Mouse (Mus musculus): Measurements from ENCODE around the gene Rbfox1. TPM values are rescaled to one million over a fixed set of nuclear protein-coding genes. Genes with fewer than 3 reads are reported as not detected.
A peak's percentile ranks its signal among the peaks of the same experiment; 100 is the strongest.

Rbfox1 gene
- polyA plus RNA-seq, 1 experiment from 2014 or later: 223 TPM

DNA sequence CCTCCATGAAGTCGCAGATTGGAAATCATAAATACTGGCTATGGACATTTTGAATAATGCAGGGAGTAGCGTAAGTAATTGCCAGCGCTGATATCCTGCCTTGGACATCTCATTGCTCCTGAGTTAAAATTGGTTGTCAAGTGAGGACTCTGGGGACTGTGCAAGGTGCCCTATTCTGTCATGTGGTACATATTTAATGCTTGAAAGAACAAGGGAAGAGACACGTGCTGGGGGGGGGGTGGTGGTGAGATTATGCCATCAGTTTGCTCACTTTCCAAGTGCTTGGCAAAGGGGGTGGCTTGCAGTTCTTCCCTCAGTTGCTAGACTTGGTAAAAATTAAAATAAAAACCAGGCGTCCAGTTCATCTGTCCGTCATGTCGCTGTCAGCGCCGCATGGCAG lies 462.9 kb downstream of the Rbfox1 start:
- H3K9me3 ChIP-seq: no peaks in the 10 kb centered on the region
- WGBS: 17% methylated on average over 9 of the region's 9 CpGs
- peaks cover 23% of the 10 kb centered on the region for H3K4me1 ChIP-seq
- H3K4me2 ChIP-seq: peak overlapping the region; percentile 73
- ATAC-seq (replicated peaks): peak; percentile 50
- peak overlapping the region; percentile 90 for H3K27ac ChIP-seq
- H3K36me3 ChIP-seq (replicated peaks): no peaks in the 10 kb centered on the region
- no peaks in the 10 kb centered on the region for H3K27me3 ChIP-seq (replicated peaks)
- peak overlapping the region; percentile 52 for H3K4me3 ChIP-seq
- peak overlapping the region; percentile 60 for H3K9ac ChIP-seq

DNA sequence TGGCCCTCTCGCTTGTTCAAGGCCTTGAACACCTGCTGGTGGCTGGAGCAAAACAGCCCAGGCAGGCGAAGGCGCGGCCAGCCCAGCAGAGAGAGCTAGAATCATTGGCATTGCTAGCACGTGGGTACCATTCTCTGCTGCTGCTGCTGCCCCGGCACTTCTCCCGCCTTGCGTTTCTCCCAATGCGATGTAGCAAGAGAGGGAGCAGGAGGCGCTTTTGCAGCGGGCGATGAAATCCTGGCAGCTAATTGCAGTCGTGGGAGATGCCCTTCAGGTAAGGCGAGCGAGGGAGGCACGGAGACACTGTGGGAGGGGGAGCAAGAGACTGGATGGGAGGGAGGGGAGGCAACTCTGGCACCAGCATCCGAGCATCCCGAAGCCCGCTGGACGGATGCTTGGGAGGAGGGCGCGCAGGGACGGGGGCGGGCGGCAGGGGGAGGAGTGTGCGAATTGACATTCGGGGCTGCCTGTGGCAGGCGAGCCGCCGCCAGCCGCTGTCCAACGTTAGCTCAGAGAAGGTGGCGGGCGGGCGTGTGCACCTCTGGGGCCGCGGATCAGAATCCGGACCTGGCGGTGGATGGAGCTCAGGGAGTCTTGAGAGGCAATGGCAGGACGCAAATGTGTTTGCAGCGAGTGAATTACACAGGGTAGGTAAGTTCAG lies 463.6 kb downstream of the Rbfox1 start:
- Histone ChIP-seq H3K9ac (peak overlapping the region; percentile 60), H3K4me1 (peaks cover 23% of the 10 kb centered on the region), H3K9me3 (no peaks in the 10 kb centered on the region), H3K27ac (peak overlapping the region; percentile 90), H3K36me3 (replicated peaks) (no peaks in the 10 kb centered on the region), H3K27me3 (replicated peaks) (no peaks in the 10 kb centered on the region), H3K4me2 (peak overlapping the region; percentile 73), H3K4me3 (peak overlapping the region; percentile 52)
- WGBS: under 1% methylated on average over 41 of the region's 41 CpGs
- ATAC-seq (replicated peaks): peak; percentile 89

DNA sequence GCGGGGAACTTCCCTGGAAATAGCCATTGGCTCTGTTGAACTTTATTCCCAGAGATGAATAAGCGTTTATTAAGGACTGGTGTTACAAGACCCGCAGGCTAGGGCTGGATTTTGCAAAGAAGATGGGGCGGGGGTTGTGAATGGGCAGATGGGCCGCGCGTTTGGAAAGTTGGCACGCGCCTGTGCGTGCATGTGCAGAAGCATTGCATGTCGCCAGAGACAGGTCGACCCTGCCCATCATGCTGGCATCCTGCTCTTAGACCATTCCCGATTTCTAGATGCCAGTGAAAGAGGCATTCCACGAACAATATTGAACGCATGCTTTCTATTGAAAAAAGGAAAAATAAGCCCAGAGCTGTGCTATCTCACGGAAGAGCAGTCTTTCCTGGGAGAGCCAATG lies 464.2 kb downstream of the Rbfox1 start:
- Histone ChIP-seq H3K4me2 (peak overlapping the region; percentile 73), H3K36me3 (replicated peaks) (no peaks in the 10 kb centered on the region), H3K9me3 (no peaks in the 10 kb centered on the region), H3K4me3 (peak overlapping the region; percentile 52), H3K27me3 (replicated peaks) (no peaks in the 10 kb centered on the region), H3K27ac (peak overlapping the region; percentile 90), H3K4me1 (peaks cover 23% of the 10 kb centered on the region), H3K9ac (peak overlapping the region; percentile 60)
- peak; percentile 22; the same call in 1 of the 2 replicates for ATAC-seq (replicated peaks)
- WGBS: 13% methylated on average over 16 of the region's 16 CpGs

DNA sequence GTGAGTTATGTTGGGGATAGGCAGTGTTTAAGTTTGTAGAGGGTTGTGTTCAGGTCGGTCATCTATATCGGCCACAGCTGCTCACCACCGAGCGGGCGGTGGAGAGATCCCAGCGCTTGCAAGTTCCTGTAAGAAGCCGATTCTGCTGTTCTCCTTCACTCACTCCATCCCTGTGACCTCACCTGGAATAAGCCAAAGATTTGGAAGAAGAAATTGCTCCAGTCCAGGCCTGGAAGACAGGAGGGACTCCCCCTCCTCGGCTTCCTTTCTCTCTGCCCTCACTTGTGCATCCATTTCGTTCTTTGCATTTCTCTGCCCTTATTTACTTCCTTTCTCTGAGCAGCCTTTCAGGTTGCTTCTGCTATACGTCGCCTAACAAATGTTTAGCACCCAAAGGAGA lies 465.1 kb downstream of the Rbfox1 start:
- ATAC-seq (replicated peaks): no peak
- Histone ChIP-seq H3K4me2 (peak overlapping the region; percentile 73), H3K27ac (no peak overlapping the region), H3K36me3 (replicated peaks) (no peaks in the 10 kb centered on the region), H3K9ac (no peak overlapping the region), H3K4me1 (peaks cover 23% of the 10 kb centered on the region), H3K27me3 (replicated peaks) (no peaks in the 10 kb centered on the region), H3K9me3 (no peaks in the 10 kb centered on the region), H3K4me3 (peak overlapping the region; percentile 52)
- WGBS: 87% methylated on average over 11 of the region's 11 CpGs

DNA sequence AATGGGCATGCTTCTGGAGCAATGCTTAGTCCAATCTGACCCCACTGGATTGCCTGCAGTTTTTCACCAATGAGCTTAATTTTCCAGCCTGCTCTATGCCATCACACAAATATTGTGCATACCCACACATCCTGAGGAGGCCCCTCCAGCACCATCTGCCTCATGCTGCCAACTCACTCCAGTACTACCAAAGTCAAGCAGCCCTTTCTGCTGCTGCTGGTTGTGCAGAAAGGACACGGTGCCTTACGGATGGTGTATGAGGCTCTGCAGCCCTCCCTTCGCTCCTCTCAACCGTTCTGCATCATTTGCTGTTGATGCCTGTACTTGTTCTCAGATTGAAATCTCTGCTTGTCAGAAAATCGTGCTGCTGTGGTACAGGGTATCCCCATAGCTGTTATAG lies 468.0 kb downstream of the Rbfox1 start:
- Histone ChIP-seq H3K36me3 (replicated peaks) (no peaks in the 10 kb centered on the region), H3K4me2 (no peak overlapping the region), H3K9me3 (no peaks in the 10 kb centered on the region), H3K27me3 (replicated peaks) (no peaks in the 10 kb centered on the region), H3K4me3 (no peak overlapping the region), H3K27ac (no peak overlapping the region), H3K4me1 (peaks cover 17% of the 10 kb centered on the region), H3K9ac (no peak overlapping the region)
- 76% methylated on average over 5 of the region's 5 CpGs for WGBS
- no peak for ATAC-seq (replicated peaks)

DNA sequence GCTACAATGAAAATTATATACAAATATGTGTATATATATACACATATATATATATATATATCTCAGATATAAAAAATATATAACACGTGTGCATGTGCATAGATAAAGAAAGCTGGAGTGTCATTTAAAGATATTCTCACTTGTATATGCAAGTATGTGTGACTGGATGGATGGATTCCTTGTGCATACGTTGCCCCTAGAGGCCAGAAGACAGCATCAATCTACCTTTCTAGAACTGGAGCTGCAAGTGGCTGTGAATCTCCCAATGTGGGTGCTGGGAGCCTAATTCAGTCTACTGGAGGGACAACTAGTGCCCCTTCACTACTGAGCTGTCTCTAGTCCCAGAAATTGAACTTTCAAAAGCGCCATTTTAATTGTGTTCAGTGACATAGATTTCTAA lies 471.8 kb downstream of the Rbfox1 start:
- 72% methylated on average over 3 of the region's 3 CpGs for WGBS
- no peaks in the 10 kb centered on the region for H3K9me3 ChIP-seq
- 0 out of 2 replicates have a peak, but pooled peaks cover 9% of the 10 kb centered on the region for H3K4me1 ChIP-seq
- no peak overlapping the region for H3K27ac ChIP-seq
- ATAC-seq (replicated peaks): no peak
- H3K9ac ChIP-seq: no peak overlapping the region
- no peak overlapping the region for H3K4me3 ChIP-seq
- H3K27me3 ChIP-seq (replicated peaks): no peaks in the 10 kb centered on the region
- H3K36me3 ChIP-seq (replicated peaks): no peaks in the 10 kb centered on the region
- H3K4me2 ChIP-seq: no peak overlapping the region

DNA sequence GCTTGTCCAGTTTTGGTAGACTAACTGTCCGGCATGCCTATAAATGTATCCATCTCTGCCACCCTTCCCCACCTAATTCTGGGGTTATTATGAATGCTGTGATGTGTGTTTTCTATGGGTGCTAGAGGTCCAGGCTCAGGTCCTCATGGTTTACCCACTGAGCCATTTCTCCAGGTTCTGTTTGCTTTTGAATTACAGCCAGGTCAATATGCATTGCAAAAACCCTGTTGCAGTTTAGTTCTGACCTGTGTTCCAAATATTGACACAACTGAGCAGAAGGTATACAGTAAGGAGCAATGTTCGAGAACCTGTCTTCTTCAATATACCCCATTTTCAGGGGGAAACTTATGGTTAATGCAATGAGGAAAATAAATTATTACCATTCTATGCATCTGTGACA lies 480.6 kb downstream of the Rbfox1 start:
- H3K36me3 ChIP-seq (replicated peaks): no peaks in the 10 kb centered on the region
- H3K9ac ChIP-seq: no peak overlapping the region
- H3K4me1 ChIP-seq: no peaks in the 10 kb centered on the region
- no peak overlapping the region for H3K4me2 ChIP-seq
- no peak overlapping the region for H3K4me3 ChIP-seq
- H3K27me3 ChIP-seq (replicated peaks): no peaks in the 10 kb centered on the region
- no peak for ATAC-seq (replicated peaks)
- no peak overlapping the region for H3K27ac ChIP-seq
- no peaks in the 10 kb centered on the region for H3K9me3 ChIP-seq
- WGBS: 94% methylated on average over 2 of the region's 2 CpGs

DNA sequence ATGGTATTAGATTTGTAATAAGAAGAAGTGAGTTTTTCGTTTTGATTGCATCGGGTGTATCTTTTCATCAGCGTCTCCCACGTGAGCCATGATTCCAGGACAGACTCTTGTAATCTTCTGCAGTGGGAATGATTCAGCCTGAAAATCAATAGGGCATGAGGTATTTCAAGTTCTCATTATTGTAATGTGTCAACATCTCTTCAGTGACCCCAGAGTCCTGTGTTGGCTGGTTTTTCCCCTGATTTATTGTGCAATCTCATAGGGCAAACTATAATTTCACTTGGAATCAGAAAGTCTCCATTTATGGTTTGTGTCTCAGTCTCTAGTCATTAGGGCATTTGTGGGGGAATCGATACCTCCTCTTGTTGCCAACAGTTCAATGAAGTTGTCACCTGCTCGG lies 481.5 kb downstream of the Rbfox1 start:
- ATAC-seq (replicated peaks): no peak
- WGBS: 77% methylated on average over 6 of the region's 6 CpGs
- Histone ChIP-seq H3K36me3 (replicated peaks) (no peaks in the 10 kb centered on the region), H3K9ac (no peak overlapping the region), H3K9me3 (no peaks in the 10 kb centered on the region), H3K27ac (no peak overlapping the region), H3K4me2 (no peak overlapping the region), H3K4me1 (no peaks in the 10 kb centered on the region), H3K4me3 (no peak overlapping the region), H3K27me3 (replicated peaks) (no peaks in the 10 kb centered on the region)

DNA sequence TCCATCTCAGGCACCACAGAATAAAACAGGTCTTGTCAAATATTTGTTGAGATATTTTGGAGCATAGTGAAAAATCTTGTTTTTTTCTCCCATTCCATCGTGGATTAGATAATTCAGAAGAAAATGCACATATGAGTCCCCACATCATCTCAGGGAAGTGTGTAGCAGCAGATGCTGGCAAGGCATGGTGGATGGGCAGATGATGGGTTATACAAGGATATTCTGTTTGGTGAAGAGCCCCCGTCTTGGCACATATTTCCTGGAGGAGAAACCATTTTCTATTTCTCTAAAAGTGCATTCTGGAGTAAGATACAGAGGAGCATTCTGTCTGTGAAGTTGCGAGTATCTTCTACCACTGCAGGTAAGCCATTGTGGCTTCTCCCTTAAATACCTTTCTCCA lies 495.8 kb downstream of the Rbfox1 start:
- H3K9me3 ChIP-seq: no peaks in the 10 kb centered on the region
- no peaks in the 10 kb centered on the region for H3K27me3 ChIP-seq (replicated peaks)
- no peak overlapping the region for H3K4me2 ChIP-seq
- H3K9ac ChIP-seq: no peak overlapping the region
- H3K4me1 ChIP-seq: 0 out of 2 replicates have a peak, but pooled peaks cover 2% of the 10 kb centered on the region
- no peak for ATAC-seq (replicated peaks)
- no peaks in the 10 kb centered on the region for H3K36me3 ChIP-seq (replicated peaks)
- no peak overlapping the region for H3K4me3 ChIP-seq
- 90% methylated on average over 3 of the region's 3 CpGs for WGBS
- no peak overlapping the region for H3K27ac ChIP-seq

DNA sequence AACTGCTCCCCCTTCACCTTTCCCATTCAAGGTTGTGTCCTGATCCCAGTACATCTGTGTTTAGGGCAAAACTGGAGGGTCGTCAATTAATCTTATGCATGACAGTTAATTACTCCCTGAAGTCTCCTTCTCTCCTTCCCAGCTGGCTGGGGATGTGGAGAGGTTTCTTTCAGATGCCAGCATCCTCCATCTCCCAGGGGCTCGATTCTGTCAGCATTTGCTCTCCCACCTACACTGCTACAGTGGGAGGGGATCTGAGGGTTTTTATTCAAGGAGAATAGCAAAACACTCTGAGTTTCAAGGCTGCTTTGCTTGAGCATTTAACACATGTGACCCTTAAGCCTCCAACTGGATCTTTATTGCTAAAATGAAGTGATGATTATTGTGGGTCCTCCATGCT lies 496.4 kb downstream of the Rbfox1 start:
- H3K9me3 ChIP-seq: no peaks in the 10 kb centered on the region
- no peaks in the 10 kb centered on the region for H3K27me3 ChIP-seq (replicated peaks)
- no peak overlapping the region for H3K4me3 ChIP-seq
- H3K4me1 ChIP-seq: 0 out of 2 replicates have a peak, but pooled peaks cover 2% of the 10 kb centered on the region
- WGBS: 66% methylated on average over 2 of the region's 2 CpGs
- no peaks in the 10 kb centered on the region for H3K36me3 ChIP-seq (replicated peaks)
- H3K27ac ChIP-seq: no peak overlapping the region
- H3K9ac ChIP-seq: no peak overlapping the region
- no peak for ATAC-seq (replicated peaks)
- H3K4me2 ChIP-seq: no peak overlapping the region

DNA sequence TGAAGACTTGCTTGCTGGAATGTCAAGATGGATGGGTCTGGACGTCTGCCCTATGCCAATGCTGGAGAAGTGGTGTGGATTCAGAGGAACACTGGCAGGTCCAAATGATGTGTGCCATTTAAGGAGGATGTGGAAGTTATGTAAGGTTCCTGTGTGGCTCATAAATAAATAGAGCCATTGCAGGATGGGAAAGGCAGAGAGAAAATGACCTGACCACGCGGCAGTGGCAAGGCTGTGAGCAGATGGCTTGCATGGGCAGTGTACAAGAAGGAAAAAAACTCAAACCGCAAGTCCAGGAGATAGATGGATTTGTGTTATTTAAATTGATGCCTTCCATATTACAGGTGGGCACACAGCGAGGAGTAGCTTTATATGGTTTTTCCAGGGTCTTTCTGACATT lies 497.6 kb downstream of the Rbfox1 start:
- Histone ChIP-seq H3K4me3 (no peak overlapping the region), H3K4me2 (no peak overlapping the region), H3K9ac (no peak overlapping the region), H3K27ac (no peak overlapping the region), H3K9me3 (no peaks in the 10 kb centered on the region), H3K36me3 (replicated peaks) (no peaks in the 10 kb centered on the region), H3K4me1 (0 out of 2 replicates have a peak, but pooled peaks cover 2% of the 10 kb centered on the region), H3K27me3 (replicated peaks) (no peaks in the 10 kb centered on the region)
- no peak for ATAC-seq (replicated peaks)
- 91% methylated on average over 5 of the region's 5 CpGs for WGBS

DNA sequence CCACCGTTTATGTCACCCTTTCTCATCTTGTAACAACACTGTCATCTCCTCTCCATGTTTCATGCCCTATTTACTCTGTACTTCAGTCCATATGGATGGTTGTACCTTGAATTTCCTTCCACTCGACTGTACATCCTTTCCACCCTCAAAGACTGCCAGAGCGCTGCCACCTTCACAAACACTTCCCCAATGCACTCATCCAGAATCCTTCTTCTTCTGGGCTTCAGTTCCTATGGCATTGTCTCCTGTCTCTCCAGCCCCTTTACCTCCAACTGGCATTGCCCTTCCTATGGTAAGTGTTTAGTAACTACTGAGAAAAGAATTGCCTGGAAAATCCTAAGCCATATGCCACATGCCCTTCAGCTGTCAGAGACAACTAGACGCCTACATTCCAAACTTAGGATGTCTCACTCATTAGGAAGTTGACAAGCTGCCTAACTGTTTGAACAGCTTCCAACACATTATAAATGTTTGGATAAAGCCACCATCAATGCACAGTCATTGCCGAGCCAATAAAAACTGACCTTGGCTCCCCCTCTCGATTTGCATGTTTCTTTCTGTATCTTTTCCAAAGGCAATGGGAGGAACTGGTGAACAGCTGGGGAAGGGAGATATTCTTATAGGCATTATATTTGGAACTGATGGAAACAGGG lies 505.2 kb downstream of the Rbfox1 start:
- no peak overlapping the region for H3K27ac ChIP-seq
- no peak for ATAC-seq (replicated peaks)
- H3K9ac ChIP-seq: no peak overlapping the region
- no peak overlapping the region for H3K4me3 ChIP-seq
- WGBS: 87% methylated on average over 6 of the region's 6 CpGs
- H3K9me3 ChIP-seq: no peaks in the 10 kb centered on the region
- H3K27me3 ChIP-seq (replicated peaks): no peaks in the 10 kb centered on the region
- no peaks in the 10 kb centered on the region for H3K36me3 ChIP-seq (replicated peaks)
- H3K4me1 ChIP-seq: no peaks in the 10 kb centered on the region
- H3K4me2 ChIP-seq: no peak overlapping the region
